Mouse (Mus musculus) heart, adult 2 months (tissue): ENCODE data around the gene Rtraf. TPM values are rescaled to one million over a fixed set of nuclear protein-coding genes. Genes with fewer than 3 reads are reported as not detected.

Experiments
- DNase-seq, 2 experiments: peaks; one replicate each; pipeline ENCODE4 v3.0.0; 2021
- H3K27ac ChIP-seq: fragments of 200-600 bp; 2 replicates; pipeline ENCODE4 v1.8.1; 2022
- H3K27me3 ChIP-seq: fragments of 200-500 bp; 2 replicates; pipeline ENCODE4 v1.6.1; 2012; ENCODE audit warnings: mild to moderate bottlenecking, low read length, inconsistent platforms, mixed read lengths; ENCODE audit not compliant: control insufficient read depth, insufficient read depth
- H3K36me3 ChIP-seq: fragments of 200-500 bp; 2 replicates; pipeline ENCODE4 v1.6.1; 2012; ENCODE audit warnings: low read length, inconsistent platforms; ENCODE audit not compliant: control insufficient read depth, insufficient read depth
- H3K4me1 ChIP-seq: fragments of 200-500 bp; 2 replicates; pipeline ENCODE4 v1.6.1; 2011; ENCODE audit warnings: low read length; ENCODE audit not compliant: control insufficient read depth, insufficient read depth
- H3K4me3 ChIP-seq: fragments of 200-600 bp; 2 replicates; pipeline ENCODE4 v1.8.1; 2022
- H3K79me2 ChIP-seq: fragments of 200-500 bp; replicated peaks from 2 replicates; pipeline ENCODE4 v1.6.1; 2012; ENCODE audit warnings: mild to moderate bottlenecking, inconsistent platforms, low read length, moderate library complexity, mixed read lengths; ENCODE audit not compliant: control insufficient read depth, insufficient read depth
- H3K9ac ChIP-seq: fragments of 200-500 bp; 2 replicates; pipeline ENCODE4 v1.6.1; 2012; ENCODE audit warnings: low read depth, mild to moderate bottlenecking, control low read depth, inconsistent platforms, low read length, mixed read lengths
- CTCF ChIP-seq: fragments of 200-600 bp; IDR thresholded peaks from 2 replicates; pipeline ENCODE4 v1.8.1; 2022; ENCODE audit warnings: antibody characterized with exemption, mild to moderate bottlenecking, moderate library complexity
- EP300 ChIP-seq: fragments of 200-500 bp; IDR thresholded peaks from 2 replicates; pipeline ENCODE4 v1.6.1; 2011; ENCODE audit warnings: low read depth, low read length, control low read depth; ENCODE audit not compliant: insufficient read depth
- POLR2A ChIP-seq: fragments of 200-500 bp; IDR thresholded peaks from 2 replicates; pipeline ENCODE4 v1.6.1; 2011; ENCODE audit warnings: mild to moderate bottlenecking, low read depth, low read length, control low read depth; ENCODE audit not compliant: insufficient read depth
- WGBS: fragments of 180-500 bp; shearing (Covaris S2); methylation state at CpG from one replicate; pipeline ENCODE4 v1.1.7; 2018; 5-methylcytosine and 5-hydroxymethylcytosine counted together
- intact Hi-C: fragments of 180-260 bp; cut with DNase I; formaldehyde crosslinking; loops from one replicate; pipeline ENCODE4 v1.15.1; 2025
- polyA plus RNA-seq: library from polyadenylated mRNA; depleted of rRNA; stranded (reverse); fragments of >200 nt; gene quantifications from 2 replicates; pipeline ENCODE4 v1.2.3, GENCODE M21; 2012
- total RNA-seq, 2 experiments: library from RNA; stranded (reverse); gene quantifications; 2 replicates each; pipeline ENCODE4 v1.2.3; 2021

The Rtraf gene
- total and polyA plus RNA-seq, 3 experiments: 33.1 to 71.3 (median 56.8) TPM

DNA sequence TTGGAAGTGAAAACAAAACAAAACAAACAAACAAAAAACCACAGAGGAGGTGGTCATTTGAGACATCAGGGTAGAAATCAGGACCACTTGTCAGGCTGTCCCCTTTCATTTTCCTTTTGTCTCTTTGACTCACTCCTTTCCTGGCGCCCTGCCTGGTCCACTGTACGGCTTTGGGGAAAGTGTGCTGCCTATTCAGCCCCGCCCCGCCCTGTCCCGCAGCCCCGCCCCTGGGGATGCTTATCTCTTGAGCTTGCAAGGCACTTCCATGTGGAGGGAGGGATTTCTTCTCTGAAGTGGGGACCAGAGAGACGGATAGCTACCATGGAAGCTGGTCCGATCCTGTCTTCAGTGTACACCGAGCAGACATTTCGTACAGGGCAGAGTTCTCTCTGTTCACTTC lies 20.0 kb downstream of the Rtraf start:
- WGBS: 47% methylated on average over 10 of the region's 10 CpGs
- no peaks in the 10 kb centered on the region for H3K79me2 ChIP-seq
- intact Hi-C loops: loop anchor here (2.0 kb wide), 1 partner anchor 31 kb away; no protein-coding TSS in a partner anchor
- H3K9ac ChIP-seq: no peak overlapping the region
- peaks cover 1% of the 10 kb centered on the region; the same call in 1 of the 2 replicates for H3K4me1 ChIP-seq
- no peak overlapping the region for H3K27ac ChIP-seq
- no peak for DNase-seq
- peaks cover 5% of the 10 kb centered on the region; the same call in 1 of the 2 replicates for H3K36me3 ChIP-seq
- H3K27me3 ChIP-seq: no peaks in the 10 kb centered on the region
- no peak for TF ChIP-seq EP300
- no peak for TF ChIP-seq CTCF
- TF ChIP-seq POLR2A: no peak
- no peak overlapping the region for H3K4me3 ChIP-seq

DNA sequence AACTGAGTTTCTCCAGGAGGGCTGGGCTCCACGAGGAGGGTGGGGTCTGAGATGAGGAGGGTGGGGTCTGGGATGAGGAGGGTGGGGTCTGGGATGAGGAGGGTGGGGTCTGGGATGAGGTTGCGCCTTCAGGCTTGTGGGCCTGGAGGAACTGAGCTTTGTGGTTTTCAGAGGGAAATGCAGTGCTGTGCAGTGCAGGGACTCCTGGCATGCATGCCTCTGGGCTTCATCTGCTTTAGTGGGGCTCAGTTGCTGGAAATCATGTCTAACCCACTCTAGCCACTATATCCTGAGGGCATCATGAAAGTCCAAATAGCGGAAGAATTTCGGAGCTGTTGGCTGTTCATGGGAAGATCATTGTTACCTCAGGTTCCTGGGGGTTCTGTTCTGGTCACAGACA lies 20.4 kb downstream of the Rtraf start:
- peaks cover 5% of the 10 kb centered on the region; the same call in 1 of the 2 replicates for H3K36me3 ChIP-seq
- no peak overlapping the region for H3K9ac ChIP-seq
- 70% methylated on average over 4 of the region's 4 CpGs for WGBS
- intact Hi-C loops: loop anchor here (2.0 kb wide), 1 partner anchor 30 kb away; no protein-coding TSS in a partner anchor
- H3K4me3 ChIP-seq: no peak overlapping the region
- H3K27me3 ChIP-seq: no peaks in the 10 kb centered on the region
- no peak overlapping the region for H3K27ac ChIP-seq
- no peak for DNase-seq
- H3K4me1 ChIP-seq: peaks cover 1% of the 10 kb centered on the region; the same call in 1 of the 2 replicates
- no peaks in the 10 kb centered on the region for H3K79me2 ChIP-seq
- TF ChIP-seq EP300 (no peak), CTCF (no peak), POLR2A (no peak)

DNA sequence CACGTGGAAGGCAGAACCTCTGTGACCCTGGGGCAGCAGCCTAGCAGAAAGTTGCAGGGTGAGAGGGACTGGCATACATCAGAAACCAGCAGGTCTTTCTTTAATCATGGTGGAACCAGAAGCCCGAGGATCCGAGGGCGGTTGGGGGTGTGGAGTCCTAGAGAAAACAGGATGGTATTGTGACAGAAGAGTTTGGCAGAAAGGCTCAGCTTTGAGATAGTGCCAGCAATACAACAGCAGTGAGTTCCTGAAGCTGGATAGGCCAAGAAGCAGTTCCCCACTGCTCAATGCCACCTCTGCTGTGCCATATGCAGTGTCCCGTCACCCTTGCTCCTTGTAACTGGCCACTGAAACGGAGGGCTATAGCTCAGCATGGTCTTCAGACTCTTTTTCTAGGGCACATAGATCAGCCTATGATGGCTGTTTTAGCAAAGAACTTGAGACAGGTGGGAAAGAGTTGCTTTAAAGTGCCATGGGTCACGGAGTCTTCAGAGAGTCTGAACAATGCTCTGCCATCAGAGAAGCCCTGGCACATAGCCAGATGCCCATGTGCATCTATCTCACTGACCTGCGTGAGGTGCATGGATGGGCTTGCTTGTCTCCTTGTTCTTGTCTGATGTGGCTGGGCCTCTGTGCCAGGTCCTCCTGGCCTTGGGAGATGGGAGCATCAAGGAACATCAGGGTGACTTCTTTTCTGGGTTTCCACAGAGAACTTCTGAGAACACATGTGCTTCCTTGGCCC lies 22.0 kb downstream of the Rtraf start:
- TF ChIP-seq POLR2A (no peak), CTCF (no peak), EP300 (no peak)
- DNase-seq: no peak
- no peaks in the 10 kb centered on the region for H3K36me3 ChIP-seq
- no peak overlapping the region for H3K27ac ChIP-seq
- intact Hi-C loops: loop anchor here (2.0 kb wide), 1 partner anchor 29 kb away; no protein-coding TSS in a partner anchor
- H3K27me3 ChIP-seq: no peaks in the 10 kb centered on the region
- WGBS: 79% methylated on average over 8 of the region's 8 CpGs
- no peak overlapping the region for H3K9ac ChIP-seq
- H3K4me1 ChIP-seq: no peaks in the 10 kb centered on the region
- no peak overlapping the region for H3K4me3 ChIP-seq
- no peaks in the 10 kb centered on the region for H3K79me2 ChIP-seq

DNA sequence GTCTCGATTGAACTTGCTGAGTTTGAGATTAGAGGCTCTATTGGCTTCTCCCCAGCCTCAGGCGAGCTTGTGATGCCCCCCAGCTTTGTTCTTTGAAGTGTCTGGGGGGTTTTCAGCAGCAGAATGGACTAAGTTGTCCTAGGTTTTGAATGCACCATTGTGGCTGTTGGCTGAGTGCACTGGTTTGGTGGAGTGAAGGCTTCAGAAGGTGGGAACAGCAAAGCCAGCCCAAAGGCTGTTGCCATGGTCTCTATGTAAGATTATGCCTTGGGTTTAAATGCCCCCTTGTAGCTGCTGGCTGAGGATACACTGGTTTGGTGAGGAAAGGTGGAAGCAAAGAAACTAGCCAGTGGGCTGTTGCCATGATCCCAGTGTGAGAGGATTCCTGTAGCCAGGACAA lies 23.1 kb downstream of the Rtraf start:
- Histone ChIP-seq H3K4me1 (no peaks in the 10 kb centered on the region), H3K36me3 (no peaks in the 10 kb centered on the region), H3K4me3 (no peak overlapping the region), H3K9ac (no peak overlapping the region), H3K27me3 (no peaks in the 10 kb centered on the region), H3K27ac (no peak overlapping the region), H3K79me2 (no peaks in the 10 kb centered on the region)
- no peak for DNase-seq
- 41% methylated on average over 2 of the region's 2 CpGs for WGBS
- intact Hi-C loops: no loop called here
- no peak for TF ChIP-seq EP300
- TF ChIP-seq CTCF: no peak
- no peak for TF ChIP-seq POLR2A

DNA sequence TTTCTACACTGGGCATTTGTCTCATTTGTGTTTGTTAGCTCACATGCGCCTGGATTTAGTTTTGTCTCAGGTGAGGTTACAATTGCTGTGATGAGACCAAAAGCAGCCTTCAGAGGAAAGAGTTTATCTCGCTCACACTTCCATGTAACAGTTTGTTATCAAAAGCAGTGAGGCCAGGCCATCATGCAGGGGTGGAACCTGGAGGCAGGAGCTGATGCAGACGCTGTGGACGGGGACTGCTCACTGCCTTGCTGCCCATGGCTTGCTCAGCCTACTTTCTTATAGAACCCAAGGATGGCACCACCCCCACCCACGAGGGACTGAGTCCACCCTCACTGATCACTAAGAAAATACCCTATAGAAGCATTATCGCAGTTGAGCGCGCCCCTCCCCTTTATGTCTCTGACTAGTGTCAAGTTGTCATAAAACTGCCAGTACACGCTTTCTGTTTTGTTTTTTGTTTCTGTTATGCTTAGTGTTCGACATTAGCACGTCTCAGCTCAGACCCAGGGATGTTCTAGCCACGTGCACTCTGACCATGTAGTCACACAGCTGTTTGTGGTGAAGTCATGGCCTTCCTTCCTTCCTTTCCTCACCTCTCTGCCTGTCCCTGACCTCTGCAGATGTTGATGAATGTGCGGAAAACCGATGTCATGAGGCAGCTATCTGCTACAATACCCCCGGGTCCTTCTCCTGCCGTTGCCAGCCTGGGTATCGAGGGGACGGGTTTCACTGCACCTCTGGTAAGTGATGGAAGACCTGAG lies 26.9 kb downstream of the Rtraf start:
- H3K79me2 ChIP-seq: no peaks in the 10 kb centered on the region
- no peak for DNase-seq
- no peak overlapping the region for H3K4me3 ChIP-seq
- no peak for TF ChIP-seq EP300
- no peak for TF ChIP-seq POLR2A
- TF ChIP-seq CTCF: no peak
- no peaks in the 10 kb centered on the region for H3K36me3 ChIP-seq
- no peak overlapping the region for H3K27ac ChIP-seq
- H3K4me1 ChIP-seq: peaks cover 4% of the 10 kb centered on the region
- intact Hi-C loops: no loop called here
- 59% methylated on average over 18 of the region's 18 CpGs for WGBS
- no peaks in the 10 kb centered on the region for H3K27me3 ChIP-seq
- no peak overlapping the region for H3K9ac ChIP-seq

DNA sequence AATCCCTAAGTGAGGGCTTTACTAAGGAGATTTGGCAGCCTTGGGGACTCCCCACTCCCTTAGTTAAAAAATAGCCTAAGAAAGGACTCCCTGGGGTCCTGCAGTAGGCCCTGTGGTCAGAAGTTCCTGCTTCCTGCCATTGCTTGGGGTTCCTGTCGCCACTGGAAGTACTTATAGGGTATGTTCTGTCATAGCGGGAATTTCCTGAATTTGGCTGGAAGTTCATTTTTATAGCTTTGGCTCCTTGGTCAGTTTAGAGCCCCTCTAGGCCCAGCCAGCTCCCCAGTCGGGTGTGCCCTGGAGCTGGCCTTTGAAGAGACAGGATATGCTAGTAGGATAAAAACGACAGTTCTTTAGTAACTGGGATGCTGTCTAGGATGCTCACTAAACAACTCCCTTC lies 28.7 kb downstream of the Rtraf start:
- WGBS: 37% methylated on average over 4 of the region's 4 CpGs
- peak overlapping the region; percentile 45 for H3K27ac ChIP-seq
- no peaks in the 10 kb centered on the region for H3K79me2 ChIP-seq
- no peaks in the 10 kb centered on the region for H3K27me3 ChIP-seq
- intact Hi-C loops: no loop called here
- no peak overlapping the region for H3K4me3 ChIP-seq
- H3K4me1 ChIP-seq: peaks cover 4% of the 10 kb centered on the region
- no peak for DNase-seq
- H3K36me3 ChIP-seq: no peaks in the 10 kb centered on the region
- TF ChIP-seq CTCF (no peak), POLR2A (no peak), EP300 (no peak)
- no peak overlapping the region for H3K9ac ChIP-seq
